In the genomic region with DNA sequence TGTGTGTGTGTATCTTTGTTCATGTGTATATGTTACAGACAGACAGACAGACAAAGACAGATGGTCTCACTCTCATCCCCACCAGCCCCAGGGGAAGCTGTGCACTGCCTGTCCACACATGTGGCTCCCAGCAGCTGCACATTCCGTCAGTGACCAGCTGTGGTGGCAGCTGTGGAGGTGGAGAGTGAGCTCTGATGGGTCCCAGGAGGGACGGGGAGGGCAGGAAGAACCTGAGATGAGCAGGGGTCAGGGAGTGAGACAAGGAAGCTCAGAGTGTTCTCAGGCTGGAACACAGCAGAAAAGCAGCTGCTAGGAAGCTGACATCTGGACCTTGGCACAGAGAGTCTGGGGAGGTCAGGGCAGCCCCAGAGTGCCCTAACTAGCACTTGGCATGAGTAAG, we compare ENCODE assay signal across 8 mouse cellular contexts. TPM values are rescaled to one million over a fixed set of nuclear protein-coding genes. Genes with fewer than 3 reads are reported as not detected.
DNase-seq lines count a peak whose midpoint lies in the region; ATAC-seq and TF ChIP-seq lines count a peak whose summit lies in the region.

No protein-coding gene starts in this region.

- peak overlapping the region; percentile 73 for H3K27ac ChIP-seq in gastrocnemius, adult 2 months

- intact Hi-C loops in gastrocnemius, adult 2 months (cut with DNase I) = no loop called here

- no peak overlapping the region for H3K4me3 ChIP-seq in gastrocnemius, adult 2 months

- no peak for TF ChIP-seq CTCF in gastrocnemius, adult 2 months (IDR thresholded peaks at IDR 0.05)

- ATAC-seq in monocyte, adult 5-6 weeks (replicated peaks; ENCODE audit: insufficient number of reproducible peaks, low FRiP score, low TSS enrichment, poor library complexity, severe bottlenecking) = no peak
- no peak for ATAC-seq in frontal cortex, adult (ENCODE audit: low TSS enrichment)

- peak; percentile 71 for DNase-seq in embryo, embryonic 10 days (ENCODE audit: low spot score)
- DNase-seq in gastrocnemius, adult 2 months = peak; percentile 79
- DNase-seq in heart, postnatal 4 days = peak; percentile 77
- peak; percentile 75 for DNase-seq in lung, postnatal 25 days (ENCODE audit: low spot score)
- DNase-seq in urinary bladder, postnatal 10 days (ENCODE audit: low spot score) = no peak
- no peak for DNase-seq in right cerebral cortex, adult 18-20 months

RNA-seq across cellular contexts. Expression of a gene that starts 5.1 kb away (rescaled TPM):
- 1 to 10 TPM; 5.1 to 6.4 TPM for total RNA-seq in gastrocnemius, adult 2 months (2021)
- 10 to 100 TPM; 26.9 to 28.3 TPM for total RNA-seq in heart, postnatal 4 days (2021)
- 0.10 TPM in 1 of 3 replicates, not detected in the others for total RNA-seq in monocyte, adult 5-6 weeks (2017)

RNA-seq across cellular contexts. Expression of a gene that starts 27.0 kb away (rescaled TPM):
- total RNA-seq in gastrocnemius, adult 2 months (2021) = 10 to 100 TPM; 38.8 to 53.4 TPM
- total RNA-seq in heart, postnatal 4 days (2021) = 10 to 100 TPM; 21.3 to 24.6 TPM
- not detected in 3 replicates for total RNA-seq in monocyte, adult 5-6 weeks (2017)

RNA-seq across cellular contexts. Expression of a gene that starts 33.9 kb away (rescaled TPM):
- total RNA-seq in gastrocnemius, adult 2 months (2021) = 100 to 1,000 TPM; 325 to 341 TPM
- total RNA-seq in heart, postnatal 4 days (2021) = 100 to 1,000 TPM; 246 to 255 TPM
- 23.4 to 30.7 TPM (median 23.8 TPM) in 3 replicates for total RNA-seq in monocyte, adult 5-6 weeks (2017)

RNA-seq across cellular contexts. Expression of a gene that starts 45.2 kb away (rescaled TPM):
- under 1 TPM in 1 of 2 experiments, not detected in 1; 0.08 TPM for total RNA-seq in gastrocnemius, adult 2 months (2021)
- under 1 TPM; 0.26 to 0.54 TPM for total RNA-seq in heart, postnatal 4 days (2021)
- total RNA-seq in monocyte, adult 5-6 weeks (2017) = not detected in 3 replicates

Comparison
In these comparisons a context has a peak if more than half of its experiments do, and no peak if none do; other contexts are left out.
1. DNase-seq: peak in embryo, embryonic 10 days (single experiment), gastrocnemius, adult 2 months (single experiment), heart, postnatal 4 days (single experiment) and lung, postnatal 25 days (single experiment); none in urinary bladder, postnatal 10 days (single experiment) and right cerebral cortex, adult 18-20 months (single experiment).
2. RNA of a gene that starts 27.0 kb away (total RNA-seq): 38.8 to 53.4 TPM in gastrocnemius, adult 2 months and 21.3 to 24.6 TPM in heart, postnatal 4 days; not detected in monocyte, adult 5-6 weeks; every median in the first group is over 10 times any median in the second.